Mouse (Mus musculus) MEL (cell line): Measurements from ENCODE around the gene Cck. TPM values are rescaled to one million over a fixed set of nuclear protein-coding genes. Genes with fewer than 3 reads are reported as not detected.

ENCODE experiments used
- DNase-seq: peaks from one replicate; pipeline ENCODE4 v3.0.0; 2011; ENCODE audit warnings: low read depth, low spot score
- H3K27ac ChIP-seq: 2 replicates; pipeline ENCODE4 v1.5.1; 2012; ENCODE audit warnings: low read depth, mild to moderate bottlenecking, control low read depth, low read length, moderate library complexity; ENCODE audit not compliant: control insufficient read depth
- H3K27me3 ChIP-seq, 2 experiments: fragments of 150-350 bp in 1 of 2; sonication (generic) in 1 of 2; 2 replicates each; pipeline ENCODE4 v1.6.1; 2012; ENCODE audit warnings: low read length in 2 of 2, mild to moderate bottlenecking in 2 of 2, improper control_type of control experiment in 1 of 2, moderate library complexity in 1 of 2; ENCODE audit not compliant: insufficient read depth in 2 of 2, control insufficient read depth in 1 of 2
- H3K36me3 ChIP-seq, 2 experiments: 2 replicates each; pipeline ENCODE4 v1.6.1; 2012 to 2014; ENCODE audit warnings: low read length in 2 of 2, improper control_type of control experiment in 1 of 2, inconsistent platforms in 1 of 2, mild to moderate bottlenecking in 1 of 2; ENCODE audit not compliant: insufficient read depth in 2 of 2, control insufficient read depth in 1 of 2
- H3K4me1 ChIP-seq, 2 experiments: fragments of 150-350 bp in 1 of 2; sonication (generic) in 1 of 2; 2 replicates each; pipeline ENCODE4 v1.6.1; 2012; ENCODE audit warnings: low read length in 2 of 2, improper control_type of control experiment in 1 of 2, mild to moderate bottlenecking in 1 of 2; ENCODE audit not compliant: insufficient read depth in 2 of 2, control insufficient read depth in 1 of 2
- H3K4me3 ChIP-seq, 2 experiments: fragments of 150-350 bp in 1 of 2; sonication (generic) in 1 of 2; 2 replicates each; pipeline ENCODE4 v1.5.1; 2012; ENCODE audit warnings: low read depth in 2 of 2, low read length in 2 of 2, mild to moderate bottlenecking in 2 of 2, moderate library complexity in 2 of 2, control low read depth in 1 of 2, improper control_type of control experiment in 1 of 2; ENCODE audit not compliant: control insufficient read depth in 1 of 2, insufficient read depth in 1 of 2
- H3K79me2 ChIP-seq: 2 replicates; pipeline ENCODE4 v1.6.1; 2012; ENCODE audit warnings: mild to moderate bottlenecking, low read length, moderate library complexity; ENCODE audit not compliant: control insufficient read depth, poor library complexity, insufficient read depth
- H3K9ac ChIP-seq: 2 replicates; pipeline ENCODE4 v1.6.1; 2012; ENCODE audit warnings: low read depth, mild to moderate bottlenecking, control low read depth, low read length, moderate library complexity; ENCODE audit not compliant: control insufficient read depth, poor library complexity, severe bottlenecking
- H3K9me3 ChIP-seq: fragments of 150-350 bp; sonication (generic); replicated peaks from 2 replicates; pipeline ENCODE4 v1.6.1; 2012; ENCODE audit warnings: mild to moderate bottlenecking, low read length, improper control_type of control experiment, moderate library complexity; ENCODE audit not compliant: insufficient read depth
- CHD1 ChIP-seq: IDR thresholded peaks from 2 replicates; pipeline ENCODE4 v1.6.1; 2012; ENCODE audit warnings: low read depth, mild to moderate bottlenecking, inconsistent platforms, low read length, improper control_type of control experiment
- CHD2 ChIP-seq: IDR thresholded peaks from 2 replicates; pipeline ENCODE4 v1.6.1; 2011; ENCODE audit warnings: low read length, improper control_type of control experiment
- EP300 ChIP-seq, 2 experiments: IDR thresholded peaks; 2 replicates each; pipeline ENCODE4 v1.6.1; 2011; ENCODE audit warnings: improper control_type of control experiment in 2 of 2, low read length in 2 of 2, low read depth in 1 of 2, mild to moderate bottlenecking in 1 of 2
- GABPA ChIP-seq: IDR thresholded peaks from 2 replicates; pipeline ENCODE4 v1.6.1; 2012; ENCODE audit warnings: low read depth, mild to moderate bottlenecking, inconsistent platforms, low read length, improper control_type of control experiment, moderate library complexity
- GATA1 ChIP-seq: IDR thresholded peaks from 2 replicates; pipeline ENCODE4 v1.6.1; 2011; ENCODE audit warnings: low read depth, low read length, improper control_type of control experiment
- HCFC1 ChIP-seq: IDR thresholded peaks from 2 replicates; pipeline ENCODE4 v1.6.1; 2012; ENCODE audit warnings: low read depth, mild to moderate bottlenecking, inconsistent platforms, low read length, improper control_type of control experiment, moderate library complexity
- MEF2A ChIP-seq: IDR thresholded peaks from 2 replicates; pipeline ENCODE4 v1.6.1; 2014; ENCODE audit warnings: low read depth, mild to moderate bottlenecking, inconsistent platforms, low read length, improper control_type of control experiment; ENCODE audit not compliant: poor library complexity, insufficient replicate concordance, severe bottlenecking; ENCODE audit errors: extremely low read depth
- MXI1 ChIP-seq: IDR thresholded peaks from 2 replicates; pipeline ENCODE4 v1.6.1; 2011; ENCODE audit warnings: mild to moderate bottlenecking, low read depth, low read length, improper control_type of control experiment
- NELFE ChIP-seq: IDR thresholded peaks from 2 replicates; pipeline ENCODE4 v1.6.1; 2011; ENCODE audit warnings: low read depth, low read length, improper control_type of control experiment
- POLR2AphosphoS2 ChIP-seq: IDR thresholded peaks from 2 replicates; pipeline ENCODE4 v1.6.1; 2011; ENCODE audit warnings: low read length, improper control_type of control experiment
- POLR2AphosphoS5 ChIP-seq: IDR thresholded peaks from 2 replicates; pipeline ENCODE4 v1.6.1; 2012; ENCODE audit warnings: low read depth, borderline replicate concordance, mild to moderate bottlenecking, inconsistent platforms, low read length, moderate library complexity, mixed read lengths
- RAD21 ChIP-seq: IDR thresholded peaks from 2 replicates; pipeline ENCODE4 v1.6.1; 2011; ENCODE audit warnings: mild to moderate bottlenecking, low read depth, low read length, improper control_type of control experiment
- SIN3A ChIP-seq: IDR thresholded peaks from 2 replicates; pipeline ENCODE4 v1.6.1; 2012; ENCODE audit warnings: low read length, improper control_type of control experiment, inconsistent platforms
- TBP ChIP-seq: IDR thresholded peaks from 2 replicates; pipeline ENCODE4 v1.8.0; 2011; ENCODE audit warnings: low read depth, low read length, improper control_type of control experiment
- TCF12 ChIP-seq: IDR thresholded peaks from 2 replicates; pipeline ENCODE4 v1.6.1; 2014; ENCODE audit warnings: low read depth, mild to moderate bottlenecking, inconsistent platforms, low read length, improper control_type of control experiment, moderate library complexity
- USF1 ChIP-seq: IDR thresholded peaks from 2 replicates; pipeline ENCODE4 v1.6.1; 2014; ENCODE audit warnings: low read depth, mild to moderate bottlenecking, inconsistent platforms, low read length, improper control_type of control experiment, moderate library complexity
- ZC3H11A ChIP-seq: IDR thresholded peaks from 2 replicates; pipeline ENCODE4 v1.6.1; 2012; ENCODE audit warnings: low read depth, mild to moderate bottlenecking, inconsistent platforms, low read length, improper control_type of control experiment
- ZMIZ1 ChIP-seq: IDR thresholded peaks from 2 replicates; pipeline ENCODE4 v1.6.1; 2012; ENCODE audit warnings: low read depth, mild to moderate bottlenecking, inconsistent platforms, low read length, improper control_type of control experiment, moderate library complexity
- ZNF384 ChIP-seq: IDR thresholded peaks from 2 replicates; pipeline ENCODE4 v1.6.1; 2012; ENCODE audit warnings: low read depth, mild to moderate bottlenecking, inconsistent platforms, low read length, improper control_type of control experiment
- polyA plus RNA-seq, 2 experiments: library from polyadenylated mRNA; stranded (reverse) in 1 of 2; unstranded in 1 of 2; fragments of >175 nt in 1 of 2; fragments of >200 nt in 1 of 2; gene quantifications; 2 replicates each; pipeline versions ENCODE4 v1.2.1 to v1.2.4; 2012; ENCODE audit warnings: low replicate concordance in 2 of 2, low read depth in 1 of 2; ENCODE audit not compliant: insufficient read length in 2 of 2, insufficient read depth in 1 of 2, missing spikeins in 1 of 2
- total RNA-seq: library from RNA; depleted of rRNA; stranded (reverse); fragments of 300-350 nt; gene quantifications from 2 replicates; pipeline ENCODE4 v1.2.3, GENCODE M21; 2012

The Cck gene
- total and polyA plus RNA-seq, 3 experiments = not detected

DNA sequence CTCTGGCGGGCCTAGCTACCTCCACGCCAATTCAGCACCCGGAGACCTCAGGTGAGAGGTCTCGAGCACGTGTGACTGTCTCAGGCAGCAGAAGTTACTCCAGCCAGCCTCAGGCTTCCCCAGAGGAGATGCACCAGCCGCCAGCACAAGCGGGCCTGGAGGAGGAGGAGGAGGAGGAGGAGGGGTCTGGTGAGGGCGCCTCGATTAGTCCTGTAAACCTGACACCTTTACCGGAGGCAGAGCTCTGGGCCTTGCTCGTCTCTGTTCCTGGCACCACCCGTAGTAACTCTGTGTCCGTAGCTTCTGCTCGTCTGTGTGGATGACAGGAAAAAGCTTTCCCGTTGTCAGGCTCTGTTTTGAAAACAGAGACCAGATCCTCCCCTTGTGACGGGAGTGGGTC is 35.0 kb downstream of the Cck start:
- TF ChIP-seq EP300 (IDR thresholded peaks at IDR 0.05; ENCODE audit: low read depth in 1 of 2, low read length in 2 of 2) = no peak
- no peak for TF ChIP-seq NELFE
- TF ChIP-seq ZMIZ1 = no peak
- no peak for TF ChIP-seq TCF12
- no peak for TF ChIP-seq ZNF384
- TF ChIP-seq GABPA = no peak
- TF ChIP-seq ZC3H11A = no peak
- TF ChIP-seq GATA1 = no peak
- TF ChIP-seq MEF2A = no peak
- TF ChIP-seq, all 39 proteins: peak for 0
- no peaks in the 10 kb centered on the region for H3K9me3 ChIP-seq
- peaks cover 0 to 16% of the 10 kb centered on the region in 2 experiments; a peak in 3 of 4 replicates for H3K36me3 ChIP-seq

DNA sequence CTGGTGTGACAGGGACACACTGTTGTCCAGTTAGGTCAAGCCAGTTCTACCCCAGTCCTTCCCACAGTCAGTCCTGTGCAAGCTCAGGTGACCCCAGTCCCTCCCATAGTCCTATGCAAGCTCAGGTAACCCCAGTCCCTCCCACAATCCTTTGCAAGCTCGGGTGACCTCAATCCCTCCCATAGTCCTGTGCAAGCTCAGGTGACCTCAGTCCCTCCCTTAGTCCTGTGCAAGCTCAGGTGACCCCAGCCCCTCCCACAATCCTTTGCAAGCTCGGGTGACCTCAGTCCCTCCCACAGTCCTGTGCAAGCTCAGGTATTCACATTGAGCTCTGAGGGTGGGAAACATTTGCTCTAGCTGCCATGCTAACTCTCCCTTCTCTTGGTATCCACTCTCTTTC is 35.5 kb downstream of the Cck start:
- TF ChIP-seq CHD2 (no peak), TBP (no peak), POLR2AphosphoS2 (no peak), CHD1 (no peak), POLR2AphosphoS5 (no peak), MXI1 (no peak), USF1 (no peak), HCFC1 (no peak), SIN3A (no peak), ZC3H11A (no peak), GABPA (no peak), RAD21 (no peak), NELFE (no peak)
- no peaks in the 10 kb centered on the region for H3K9me3 ChIP-seq
- no peak overlapping the region for H3K27ac ChIP-seq
- no peaks in the 10 kb centered on the region for H3K27me3 ChIP-seq
- DNase-seq = no peak
- no peak overlapping the region for H3K4me3 ChIP-seq
- peaks cover 5 to 19% of the 10 kb centered on the region in 2 experiments for H3K4me1 ChIP-seq
- H3K9ac ChIP-seq = no peak overlapping the region
- H3K36me3 ChIP-seq = peaks cover 0 to 16% of the 10 kb centered on the region in 2 experiments; a peak in 3 of 4 replicates
- no peaks in the 10 kb centered on the region for H3K79me2 ChIP-seq

More for the DNA sequence above, 35.0 kb downstream of the Cck start:
- H3K27me3 ChIP-seq = no peaks in the 10 kb centered on the region
- DNase-seq = no peak
- no peak overlapping the region for H3K9ac ChIP-seq
- H3K79me2 ChIP-seq = no peaks in the 10 kb centered on the region
- no peak overlapping the region for H3K27ac ChIP-seq
- no peak overlapping the region for H3K4me3 ChIP-seq
- peaks cover 5 to 18% of the 10 kb centered on the region in 2 experiments for H3K4me1 ChIP-seq
